In the genomic region with DNA sequence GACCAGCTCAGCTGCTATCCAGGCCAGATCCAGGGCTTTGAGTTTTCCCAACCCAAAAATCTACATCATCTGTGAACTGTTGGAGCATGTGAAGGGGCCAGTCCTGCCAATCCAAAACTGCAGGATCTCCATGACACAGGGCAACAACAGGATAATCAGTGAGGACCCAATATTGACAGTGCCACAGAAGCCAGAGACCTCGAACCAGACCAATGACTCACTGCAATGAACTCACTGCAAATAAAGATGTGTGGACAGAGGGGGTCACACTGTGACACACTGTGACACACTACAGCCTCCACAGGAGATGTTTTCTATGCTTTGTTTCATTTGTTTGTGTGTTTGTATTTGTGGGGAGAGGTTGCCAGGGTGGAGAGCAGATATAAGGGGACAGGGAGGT, we compare ENCODE assay signal across 25 mouse cellular contexts. TPM values are rescaled to one million over a fixed set of nuclear protein-coding genes. Genes with fewer than 3 reads are reported as not detected.
DNase-seq lines count a peak whose midpoint lies in the region; TF ChIP-seq lines count a peak whose summit lies in the region.
"Had no signal": no experiment of that assay in that cellular context is flagged by ENCODE, and none has a peak within 500 bp of the region (broad histone marks: within the 10 kb centered on the region; RNA-seq: fewer than 3 reads in every experiment).

No protein-coding gene starts in this region.

- H3K9me3 ChIP-seq in forebrain, embryonic 10.5 days, result no peaks in the 10 kb centered on the region
- H3K9me3 ChIP-seq: embryonic facial prominence, embryonic 12.5 days; embryonic facial prominence, embryonic 15.5 days; forebrain, embryonic 12.5 days; forebrain, embryonic 15.5 days; heart, embryonic 10.5 days; heart, embryonic 13.5 days had no signal

- no peak overlapping the region for H3K9ac ChIP-seq in heart, adult 2 months (ENCODE audit: low read depth, low read length)
- H3K9ac ChIP-seq: embryonic facial prominence, embryonic 12.5 days; embryonic facial prominence, embryonic 15.5 days; forebrain, embryonic 12.5 days; forebrain, embryonic 15.5 days; hindbrain, embryonic 14.5 days had no signal

- no peak for TF ChIP-seq POLR2A in heart, adult 2 months (IDR thresholded peaks at IDR 0.05; ENCODE audit: insufficient read depth, low read depth, low read length)

- H3K4me3 ChIP-seq in heart, adult 2 months, result no peak overlapping the region
- no peak overlapping the region for H3K4me3 ChIP-seq in forebrain, embryonic 10.5 days
- H3K4me3 ChIP-seq: embryonic facial prominence, embryonic 12.5 days; embryonic facial prominence, embryonic 15.5 days; forebrain, embryonic 12.5 days; forebrain, embryonic 15.5 days; heart, embryonic 10.5 days; heart, embryonic 13.5 days had no signal

- H3K79me2 ChIP-seq in heart, adult 2 months (replicated peaks; ENCODE audit: control insufficient read depth, insufficient read depth, low read length), result peaks cover 6% of the 10 kb centered on the region

- TF ChIP-seq EP300 in heart, adult 2 months (IDR thresholded peaks at IDR 0.05; ENCODE audit: insufficient read depth, low read depth, low read length), result no peak

- H3K4me1 ChIP-seq in heart, adult 2 months (ENCODE audit: control insufficient read depth, insufficient read depth, low read length), result peaks cover 39% of the 10 kb centered on the region
- peaks cover 7% of the 10 kb centered on the region; the same call in 1 of the 2 replicates for H3K4me1 ChIP-seq in forebrain, embryonic 10.5 days
- H3K4me1 ChIP-seq: embryonic facial prominence, embryonic 12.5 days; embryonic facial prominence, embryonic 15.5 days; forebrain, embryonic 12.5 days; forebrain, embryonic 15.5 days had no signal

- DNase-seq in adrenal gland, adult 2 months, result peak; percentile 40
- DNase-seq in adrenal gland, postnatal 14 days, result no peak
- no peak for DNase-seq in heart, adult 2 months
- no peak for DNase-seq in heart, adult 11 months
- peak; percentile 36 for DNase-seq in 3T3-L1 (ENCODE audit: low read depth, low spot score)
- DNase-seq in Muller cell, postnatal 12 days (ENCODE audit: inconsistent ontology term), result peak; percentile 45
- DNase-seq in forebrain, embryonic 10.5 days (ENCODE audit: extremely low spot score, low spot score), result no peak
- DNase-seq: adrenal gland, adult 8-10 months; cerebellum, adult 11-12 months; cerebellum, adult 9-10 months; cerebellum, postnatal 14 days; gastrocnemius, postnatal 10 days; gastrocnemius, postnatal 36 days; heart, adult 18-20 months; heart, postnatal 14 days; heart, postnatal 4 days; kidney, adult 2 months had no signal

- 52% methylated on average over 1 of the region's 1 CpGs for WGBS in heart, adult 2 months
- WGBS in forebrain, embryonic 10.5 days, result 86% methylated on average over 1 of the region's 1 CpGs

- peaks cover 24% of the 10 kb centered on the region for H3K36me3 ChIP-seq in heart, adult 2 months (ENCODE audit: control insufficient read depth, insufficient read depth, low read length)
- no peaks in the 10 kb centered on the region for H3K36me3 ChIP-seq in forebrain, embryonic 10.5 days (replicated peaks)
- H3K36me3 ChIP-seq: embryonic facial prominence, embryonic 12.5 days; embryonic facial prominence, embryonic 15.5 days; forebrain, embryonic 12.5 days; forebrain, embryonic 15.5 days; heart, embryonic 10.5 days had no signal

- H3K27me3 ChIP-seq in heart, adult 2 months (ENCODE audit: control insufficient read depth, insufficient read depth, low read length), result no peaks in the 10 kb centered on the region
- no peaks in the 10 kb centered on the region for H3K27me3 ChIP-seq in forebrain, embryonic 10.5 days (ENCODE audit: poor library complexity, severe bottlenecking)
- H3K27me3 ChIP-seq: embryonic facial prominence, embryonic 12.5 days; embryonic facial prominence, embryonic 15.5 days; forebrain, embryonic 12.5 days; forebrain, embryonic 15.5 days; heart, embryonic 13.5 days; Patski had no signal

- peak overlapping the region; percentile 77 for H3K27ac ChIP-seq in heart, adult 2 months
- H3K27ac ChIP-seq in forebrain, embryonic 10.5 days, result no peak overlapping the region
- H3K27ac ChIP-seq: embryonic facial prominence, embryonic 12.5 days; embryonic facial prominence, embryonic 15.5 days; forebrain, embryonic 12.5 days; forebrain, embryonic 15.5 days; heart, embryonic 10.5 days; heart, embryonic 13.5 days; hindbrain, embryonic 14.5 days had no signal

- intact Hi-C loops in heart, adult 2 months (cut with DNase I), result no loop called here

- no peak for TF ChIP-seq CTCF in heart, adult 2 months (IDR thresholded peaks at IDR 0.05)

RNA-seq across cellular contexts. Expression of gene Adarb1, which starts 15.6 kb away (rescaled TPM):
- total RNA-seq in adrenal gland, adult 2 months (2021), result 10 to 100 TPM; 14.4 to 23.5 TPM
- polyA plus RNA-seq in adrenal gland, adult 2 months (2012; rRNA removed), result 11.3 and 13.5 TPM in 2 replicates
- total RNA-seq in adrenal gland, postnatal 14 days (2021), result 21.9 and 28.4 TPM in 2 replicates
- total RNA-seq in heart, adult 2 months (2021), result 10 to 100 TPM; 17.1 to 17.2 TPM
- polyA plus RNA-seq in heart, adult 2 months (2012; rRNA removed), result 11.4 and 17.2 TPM in 2 replicates
- polyA plus RNA-seq in forebrain, embryonic 10.5 days (2016; fragmentation: Nextera tagmentation; extraction: Ambion mirVana), result 6.3 and 7.1 TPM in 2 replicates

Comparison
In these comparisons a context has a peak if more than half of its experiments do, and no peak if none do; other contexts are left out.
1. DNase-seq: peak in adrenal gland, adult 2 months (single experiment), 3T3-L1 (single experiment) and Muller cell, postnatal 12 days (single experiment); none in adrenal gland, postnatal 14 days (single experiment), heart, adult 2 months (0 of 2), heart, adult 11 months (single experiment) and forebrain, embryonic 10.5 days (single experiment).